Mouse (Mus musculus): ENCODE results near the gene Atxn7l3b.
"Not testable (repeated sequence)": the region's sequence is repeated elsewhere in the genome, so short reads cannot be mapped to it uniquely, and the experiment has no call there.

The Atxn7l3b gene

GRCm38 (mm10) chr10:112928452-112929221, at the start of gene Atxn7l3b:
Atxn7l3b (minus strand) TSS chr10:112929001.
- peak; percentile 91 for DNase-seq (ENCODE audit: low spot score)

- no peak for DNase-seq (ENCODE audit: low spot score)
Measured at GRCm38 (mm10) chr10:112977586-112977985, 48.8 kb upstream of the Atxn7l3b start.

GRCm38 (mm10) chr10:112973286-112974026, 44.7 kb upstream of the Atxn7l3b start:
- DNase-seq (ENCODE audit: low spot score), result peak; percentile 66

GRCm38 (mm10) chr10:112970002-112970589, 41.3 kb upstream of the Atxn7l3b start:
- DNase-seq (ENCODE audit: low spot score), result no peak

GRCm38 (mm10) chr10:112967578-112967977, 38.8 kb upstream of the Atxn7l3b start:
- DNase-seq (ENCODE audit: low spot score), result no peak

GRCm38 (mm10) chr10:112962216-112962615, 33.4 kb upstream of the Atxn7l3b start:
- not testable (repeated sequence) for DNase-seq (ENCODE audit: low spot score)

GRCm38 (mm10) chr10:112954140-112954539, 25.3 kb upstream of the Atxn7l3b start:
- DNase-seq (ENCODE audit: low spot score), result no peak

- no peak for DNase-seq (ENCODE audit: low spot score)
Measured at GRCm38 (mm10) chr10:112948453-112948852, 19.7 kb upstream of the Atxn7l3b start.

- no peak for DNase-seq (ENCODE audit: low spot score)
Measured at GRCm38 (mm10) chr10:112929222-112929615, 418 bp upstream of the Atxn7l3b start.

GRCm38 (mm10) chr10:112926961-112927360, 1.8 kb downstream of the Atxn7l3b start:
- no peak for DNase-seq (ENCODE audit: low spot score)

- no peak for DNase-seq (ENCODE audit: low spot score)
Measured at GRCm38 (mm10) chr10:112926271-112926670, 2.5 kb downstream of the Atxn7l3b start.

- no peak for DNase-seq (ENCODE audit: low spot score)
Measured at GRCm38 (mm10) chr10:112916575-112917190, 12.1 kb downstream of the Atxn7l3b start.

- DNase-seq (ENCODE audit: low spot score), result no peak
Measured at GRCm38 (mm10) chr10:112900243-112900642, 28.6 kb downstream of the Atxn7l3b start.

- DNase-seq (ENCODE audit: low spot score), result no peak
Measured at GRCm38 (mm10) chr10:112899796-112900195, 29.0 kb downstream of the Atxn7l3b start.

- DNase-seq (ENCODE audit: low spot score), result no peak
Measured at GRCm38 (mm10) chr10:112896636-112897035, 32.2 kb downstream of the Atxn7l3b start.

- DNase-seq (ENCODE audit: low spot score), result no peak
Measured at GRCm38 (mm10) chr10:112893622-112894252, 35.1 kb downstream of the Atxn7l3b start.

GRCm38 (mm10) chr10:112884064-112884463, 44.7 kb downstream of the Atxn7l3b start:
- DNase-seq (ENCODE audit: low spot score), result no peak

GRCm38 (mm10) chr10:112883688-112884004, 45.2 kb downstream of the Atxn7l3b start:
- DNase-seq (ENCODE audit: low spot score), result no peak

- DNase-seq (ENCODE audit: low spot score), result peak; percentile 54
Measured at GRCm38 (mm10) chr10:112882789-112883687, 45.8 kb downstream of the Atxn7l3b start.

- peak; percentile 26 for DNase-seq (ENCODE audit: low spot score)
Measured at GRCm38 (mm10) chr10:112882149-112882548, 46.7 kb downstream of the Atxn7l3b start.
